Mouse (Mus musculus) kidney, postnatal 10 days (tissue): ENCODE data around the gene Egln2.
A peak's percentile ranks its signal among the peaks of the same experiment; 100 is the strongest.

ENCODE experiments used
- DNase-seq: peaks from one replicate; pipeline ENCODE4 v3.0.0; 2021; ENCODE audit warnings: mixed read lengths

Gene Egln2

DNA sequence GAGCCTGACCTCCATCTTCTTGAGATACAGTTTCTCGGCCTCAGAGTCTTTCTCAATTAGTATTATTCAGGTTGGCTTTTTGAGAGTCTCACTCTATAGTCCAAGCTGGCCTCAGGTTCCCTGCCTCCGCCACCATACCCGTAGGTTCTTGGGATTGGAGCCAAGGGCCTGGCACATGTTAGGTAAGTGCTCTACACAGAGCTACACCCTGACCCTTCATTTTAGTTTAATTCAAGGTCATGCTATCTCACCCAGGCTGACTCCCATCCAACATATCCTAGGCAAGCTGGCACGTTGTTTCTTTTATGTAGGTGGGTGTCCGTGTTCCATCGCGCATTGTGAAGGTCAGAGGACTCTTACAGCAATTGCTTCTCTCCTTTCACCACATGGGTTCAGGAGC is 8.3 kb upstream of the Egln2 start:
- no peak for DNase-seq

GRCm38 (mm10) chr7:27174496-27174895 is 7.9 kb upstream of the Egln2 start:
- no peak for DNase-seq

DNA sequence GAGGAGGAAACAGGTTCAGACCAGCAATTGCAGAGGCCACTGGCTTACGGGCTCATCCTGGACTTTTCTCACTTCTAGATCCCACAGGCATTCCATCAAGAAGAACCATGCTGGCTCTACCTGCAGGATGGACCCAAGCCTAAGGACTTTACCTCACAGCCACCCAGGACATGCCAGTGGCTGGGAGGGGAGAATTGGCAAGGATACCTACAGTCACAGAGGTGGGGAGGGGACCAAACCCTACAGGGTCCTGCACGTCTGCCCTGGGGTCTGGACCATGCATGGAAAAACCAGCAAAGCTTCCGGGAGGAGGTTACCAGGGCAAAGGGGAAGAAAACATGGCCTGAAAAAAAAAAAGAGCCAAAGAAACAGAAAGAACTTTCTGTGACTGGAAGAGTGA is 4.4 kb upstream of the Egln2 start:
- no peak for DNase-seq

- no peak for DNase-seq
Observed at GRCm38 (mm10) chr7:27168371-27168770, 1.8 kb upstream of the Egln2 start.

DNA sequence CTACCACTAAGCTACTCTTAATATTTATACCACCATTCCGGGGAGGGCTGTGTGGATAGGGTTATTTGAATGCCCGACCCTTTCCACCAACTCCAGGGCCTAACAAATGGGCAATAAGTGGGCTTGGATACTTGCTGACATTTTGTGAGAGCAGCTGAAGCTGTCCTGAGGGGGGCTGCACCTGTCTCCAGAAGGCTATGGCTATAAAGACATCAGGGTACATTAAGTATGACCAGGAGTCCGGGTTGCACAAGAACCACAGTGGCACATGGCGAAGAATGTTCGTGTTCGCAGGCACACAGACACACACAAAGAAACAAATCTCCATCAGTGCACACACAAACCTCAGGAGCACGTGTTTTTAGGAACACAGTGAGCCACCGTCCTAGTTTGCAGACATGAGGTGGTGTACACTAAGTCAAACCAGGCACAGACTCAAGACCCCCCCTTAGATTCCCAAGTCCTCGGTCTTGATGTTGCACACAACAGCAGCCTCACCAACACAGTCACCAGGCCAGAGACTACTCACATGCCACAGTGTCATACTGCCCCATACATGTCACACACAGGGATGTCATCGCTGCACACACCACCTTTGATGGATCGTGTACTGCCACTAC is 983 bp upstream of the Egln2 start:
- DNase-seq, result no peak

DNA sequence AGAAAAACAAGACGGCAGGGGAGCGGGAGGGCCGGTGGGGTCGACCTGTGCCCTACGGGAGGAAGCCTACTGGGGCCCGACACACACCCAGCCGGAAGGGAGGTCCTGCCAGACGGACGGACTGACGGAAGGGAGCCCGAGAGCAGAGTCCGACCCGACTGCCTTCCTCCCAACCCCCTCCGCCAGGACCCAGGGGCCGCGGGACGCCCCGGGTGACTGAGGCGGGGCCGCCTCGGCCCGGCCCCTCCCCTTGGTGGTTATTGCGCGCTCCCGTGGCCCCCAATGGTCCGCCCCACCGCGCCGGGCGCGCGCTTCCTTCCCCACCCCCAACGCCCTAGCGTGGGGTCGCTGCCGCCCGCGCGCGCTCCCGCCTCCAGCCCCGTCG is 381 bp downstream of the Egln2 start:
- DNase-seq, result peak; percentile 95

- no peak for DNase-seq
Observed at GRCm38 (mm10) chr7:27165696-27166095, 906 bp downstream of the Egln2 start.

GRCm38 (mm10) chr7:27165007-27165655 is 1.5 kb downstream of the Egln2 start:
- peak; percentile 45 for DNase-seq

DNA sequence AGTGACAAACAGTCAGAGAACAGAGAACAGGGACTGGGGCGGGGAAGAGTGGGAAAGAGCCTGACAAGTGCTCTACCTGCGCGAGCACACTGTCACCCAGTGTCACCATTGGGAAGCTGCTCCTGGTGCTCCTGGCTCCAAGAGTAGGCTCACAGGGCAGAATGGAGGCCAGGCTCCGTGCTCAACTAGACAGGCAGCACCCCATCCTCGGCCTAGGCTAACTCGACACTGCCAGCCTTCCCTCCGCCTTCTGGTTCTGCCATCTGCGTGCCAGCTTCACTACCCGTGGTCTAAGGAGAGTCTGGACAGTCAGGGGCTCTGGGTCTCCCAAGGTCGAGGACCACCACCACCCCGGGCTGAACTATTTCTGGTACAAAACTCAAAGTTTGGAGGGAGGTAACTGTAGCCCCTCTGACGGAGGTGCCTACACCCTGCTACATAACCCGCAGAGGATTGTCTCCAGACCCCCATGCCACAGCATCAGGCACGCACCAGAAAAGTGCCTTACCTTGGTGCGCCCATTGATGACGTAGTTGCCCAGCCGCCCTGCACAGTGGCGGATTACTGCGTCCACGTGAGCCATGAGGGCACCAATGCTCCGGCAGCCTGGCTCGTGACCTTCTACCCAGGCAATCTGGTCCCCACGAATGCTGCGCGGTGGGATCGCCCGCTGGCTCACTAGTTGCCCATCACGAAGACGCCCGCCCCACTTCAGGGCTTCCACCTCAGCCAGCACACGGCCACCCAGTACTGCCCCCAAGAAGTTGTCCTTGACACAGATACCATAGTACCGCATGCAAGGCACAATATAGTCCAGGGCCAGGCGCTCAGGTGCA is 2.3 kb downstream of the Egln2 start:
- peak; percentile 40 for DNase-seq

- DNase-seq, result no peak
Observed at GRCm38 (mm10) chr7:27163450-27163805, 3.2 kb downstream of the Egln2 start.

DNA sequence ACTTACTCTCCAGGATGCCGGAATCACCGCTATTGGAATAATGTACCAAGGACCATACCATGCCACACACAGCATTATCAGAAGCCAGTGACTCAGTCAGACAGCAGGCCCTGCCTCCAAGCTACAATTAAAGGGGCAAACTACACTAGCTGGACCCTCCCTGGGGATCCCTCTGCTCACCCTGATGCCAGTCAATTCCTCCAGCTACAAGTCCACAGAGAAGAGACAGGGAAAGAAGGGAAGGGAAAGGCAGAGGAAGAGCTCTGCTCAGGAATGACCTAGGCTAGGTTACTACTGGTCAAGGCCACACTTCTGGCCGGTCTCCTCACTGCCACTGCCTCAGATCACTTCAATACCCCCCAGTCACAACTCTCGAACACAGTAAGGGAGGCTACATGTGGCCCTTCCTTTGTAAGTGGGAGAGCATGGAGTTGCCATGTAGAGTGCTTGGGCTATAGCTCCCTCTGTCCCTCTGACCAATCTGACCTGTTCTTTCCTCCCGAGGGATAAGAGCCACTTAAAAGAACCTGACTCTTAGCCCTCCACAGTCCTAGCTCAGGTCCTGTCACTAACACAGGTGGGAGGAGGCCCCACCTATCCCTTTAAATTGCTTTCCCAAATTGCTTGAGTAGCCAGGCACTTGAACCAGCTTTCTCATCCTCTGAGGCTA is 3.7 kb downstream of the Egln2 start:
- DNase-seq, result no peak

DNA sequence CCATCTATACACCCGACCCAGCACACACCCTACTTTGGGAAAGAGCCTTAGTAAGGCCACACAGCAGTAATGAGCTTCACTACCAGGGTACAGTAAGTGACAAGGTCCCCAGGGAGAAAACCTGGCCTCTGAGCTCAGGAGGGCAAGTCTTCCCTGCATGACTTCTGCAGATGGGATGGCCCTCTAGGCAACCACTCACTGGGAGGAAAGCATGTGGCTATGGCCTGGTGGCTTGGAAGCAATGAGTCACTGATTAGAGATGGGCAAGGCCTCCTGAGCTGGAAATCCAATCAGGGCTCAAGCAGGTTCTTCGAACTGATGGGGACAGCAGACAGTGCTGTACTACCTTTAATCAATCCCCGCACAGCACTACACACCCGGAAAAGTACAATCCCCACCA is 4.9 kb downstream of the Egln2 start:
- no peak for DNase-seq

DNA sequence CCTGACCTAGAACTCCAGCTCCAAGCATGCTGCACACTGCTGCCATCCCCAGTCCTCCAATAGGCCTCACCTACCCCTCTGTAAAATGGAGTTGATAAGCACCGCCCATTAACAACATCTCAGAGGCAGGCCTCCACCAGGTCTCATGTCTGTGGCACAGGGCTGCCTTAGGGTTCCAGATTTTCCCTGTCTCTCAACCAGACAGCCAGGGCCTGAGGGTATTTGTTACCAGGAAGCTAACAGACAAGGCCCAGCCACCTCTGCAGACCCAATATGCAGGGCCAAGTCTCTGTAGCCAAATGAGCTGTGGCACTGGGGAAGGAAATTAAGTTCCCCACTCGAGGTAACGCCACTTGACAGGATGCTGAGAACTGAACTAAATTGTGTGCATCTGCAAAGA is 5.7 kb downstream of the Egln2 start:
- no peak for DNase-seq

DNA sequence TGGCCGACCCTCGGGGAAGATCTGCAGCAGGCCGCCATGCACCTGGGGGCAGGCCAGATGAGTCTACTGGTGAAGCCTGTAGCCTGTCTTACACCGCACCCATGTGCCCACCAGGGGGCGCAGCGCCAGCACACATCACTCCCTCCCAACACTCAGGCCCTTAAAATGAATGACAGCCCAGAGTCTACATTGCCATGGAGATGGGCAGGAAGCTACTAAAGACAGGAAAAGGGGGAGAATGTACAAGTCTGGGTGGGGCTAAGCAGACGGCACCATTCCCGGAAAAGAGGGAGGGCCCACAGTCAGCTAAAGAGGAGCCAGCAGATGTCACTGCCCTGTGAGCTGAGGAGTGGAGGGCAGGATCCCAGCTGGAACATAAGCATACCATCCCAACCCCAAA is 6.7 kb downstream of the Egln2 start:
- DNase-seq, result peak; percentile 95

DNA sequence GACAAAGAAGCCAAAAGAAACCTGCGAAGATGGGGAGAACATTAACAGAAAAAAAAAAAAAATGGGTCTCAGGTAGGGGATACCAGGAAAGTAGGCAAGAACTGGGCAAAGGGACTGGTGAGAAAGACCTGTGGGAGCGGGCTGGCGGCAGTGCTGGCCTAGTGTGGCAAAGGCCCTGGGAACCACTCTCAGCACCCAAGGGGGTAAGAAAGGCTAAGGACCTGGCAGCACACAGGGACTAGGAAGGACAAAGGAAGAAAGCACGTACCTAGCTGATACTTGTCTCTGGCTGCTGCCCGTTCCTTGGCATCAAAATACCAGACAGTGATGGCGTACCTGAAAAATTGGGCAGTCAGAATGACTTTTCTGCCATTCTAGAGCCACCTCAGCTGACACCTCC is 7.3 kb downstream of the Egln2 start:
- no peak for DNase-seq

GRCm38 (mm10) chr7:27158171-27158570 is 8.4 kb downstream of the Egln2 start:
- no peak for DNase-seq

- DNase-seq, result no peak
Observed at GRCm38 (mm10) chr7:27156005-27156404, 10.6 kb downstream of the Egln2 start.

- DNase-seq, result peak; percentile 82
Observed at GRCm38 (mm10) chr7:27153205-27153764, 13.3 kb downstream of the Egln2 start, which contains the start of gene Cyp2t4. Gene Cyp2t4, plus strand, starts transcription at chr7:27153714.

DNA sequence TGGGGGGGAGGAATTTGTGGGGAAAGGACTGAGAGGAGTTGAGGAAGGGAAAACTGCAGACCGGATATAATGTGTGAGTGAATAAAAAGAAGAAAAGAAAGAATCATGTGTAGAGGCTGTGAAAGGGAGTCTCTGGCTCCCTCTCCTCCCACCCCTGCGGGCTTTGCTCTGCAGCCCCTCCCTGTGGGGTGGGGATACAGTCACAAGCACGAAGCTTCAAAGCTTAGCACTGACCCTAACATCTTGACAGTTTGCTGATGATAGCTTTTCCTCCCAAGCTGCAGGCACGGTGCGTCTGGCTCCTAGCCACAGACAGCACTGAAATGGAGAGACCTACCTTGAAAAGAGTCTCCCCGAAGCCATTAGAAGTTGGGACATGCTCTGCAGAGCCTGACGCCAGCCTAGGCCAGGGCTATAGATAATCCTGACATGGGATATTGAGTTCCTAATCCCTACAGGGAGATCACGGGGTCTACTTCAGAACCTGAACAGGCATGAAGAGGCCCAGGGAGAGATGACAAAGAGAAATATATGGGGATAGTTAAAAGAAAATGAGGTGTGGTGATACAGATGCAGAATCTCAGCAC is 30.1 kb downstream of the Egln2 start:
- no peak for DNase-seq

DNA sequence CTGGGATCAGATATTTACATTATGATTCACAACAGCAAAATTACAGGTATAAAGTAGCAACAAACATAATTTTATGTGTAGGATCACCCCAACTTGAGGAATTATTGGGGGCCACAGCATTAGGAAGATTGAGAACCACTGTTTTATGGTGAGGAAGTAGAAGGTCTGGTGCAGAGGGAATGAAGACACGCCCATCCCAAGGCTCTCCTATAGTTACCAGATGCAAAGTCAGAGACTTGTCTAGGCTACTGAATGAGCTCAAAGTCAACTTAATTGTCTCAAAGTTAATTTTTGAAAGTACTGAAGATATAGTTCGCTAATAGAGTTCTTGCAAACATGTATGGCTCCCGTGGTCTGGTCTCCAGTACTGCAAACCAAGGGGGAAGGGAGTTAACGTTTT is 32.8 kb downstream of the Egln2 start:
- DNase-seq, result no peak

- peak; percentile 81 for DNase-seq
Observed at GRCm38 (mm10) chr7:27133156-27133555, 33.4 kb downstream of the Egln2 start.

DNA sequence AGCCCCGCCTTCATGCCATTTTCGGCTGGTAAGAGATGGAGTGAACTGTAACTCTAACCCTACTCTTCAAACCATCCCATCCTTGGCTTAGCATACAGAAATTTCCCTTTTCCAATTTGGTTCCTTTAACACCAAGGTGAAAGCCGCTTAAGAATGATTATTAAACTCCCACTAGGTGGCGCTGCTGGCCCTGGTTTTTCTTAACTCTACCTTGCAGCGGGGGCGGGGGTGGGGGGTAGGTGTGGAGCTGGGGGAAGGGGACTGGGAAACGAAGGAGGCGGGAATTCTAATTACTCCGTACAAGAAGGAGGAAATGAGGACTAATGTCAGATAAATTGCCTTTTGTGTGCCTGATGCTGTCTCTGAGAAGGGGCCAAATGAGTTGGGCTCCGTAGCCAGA is 34.0 kb downstream of the Egln2 start:
- peak; percentile 83 for DNase-seq

GRCm38 (mm10) chr7:27131387-27131786 is 35.2 kb downstream of the Egln2 start:
- no peak for DNase-seq
